Mouse (Mus musculus) embryonic facial prominence, embryonic 10.5 days (tissue): ENCODE measurements around the gene Fhad1. TPM values are rescaled to one million over a fixed set of nuclear protein-coding genes. Genes with fewer than 3 reads are reported as not detected.

Experiments used
- DNase-seq: peaks from one replicate; pipeline ENCODE4 v3.0.0-alpha.2; 2017; ENCODE audit warnings: low spot score
- H3K27ac ChIP-seq: fragments of 300-500 bp; sonication (generic); replicated peaks from 2 replicates; pipeline ENCODE4 v1.5.1; 2016; ENCODE audit warnings: mild to moderate bottlenecking
- H3K27me3 ChIP-seq: fragments of 300-500 bp; sonication (generic); replicated peaks from 2 replicates; pipeline ENCODE4 v1.6.1; 2016; ENCODE audit warnings: low read depth, mild to moderate bottlenecking; ENCODE audit not compliant: poor library complexity, severe bottlenecking
- H3K36me3 ChIP-seq: fragments of 300-500 bp; sonication (generic); replicated peaks from 2 replicates; pipeline ENCODE4 v1.6.1; 2016; ENCODE audit warnings: mild to moderate bottlenecking, moderate library complexity
- H3K4me1 ChIP-seq: fragments of 300-500 bp; sonication (generic); 2 replicates; pipeline ENCODE4 v1.6.1; 2016
- H3K4me3 ChIP-seq: fragments of 300-500 bp; sonication (generic); 2 replicates; pipeline ENCODE4 v1.5.1; 2016; ENCODE audit warnings: mild to moderate bottlenecking, moderate library complexity
- H3K9me3 ChIP-seq: fragments of 300-500 bp; sonication (generic); 2 replicates; pipeline ENCODE4 v1.6.1; 2016; ENCODE audit warnings: mild to moderate bottlenecking
- WGBS: fragments of 180-500 bp; shearing (Covaris S2); methylation state at CpG from one replicate; pipeline ENCODE4 v1.1.7; 2016; 5-methylcytosine and 5-hydroxymethylcytosine counted together
- polyA plus RNA-seq: library from polyadenylated mRNA; unstranded; fragments of >200 nt; fragmentation: Nextera tagmentation; extraction: Ambion mirVana; gene quantifications from 2 replicates; pipeline ENCODE4 v1.2.1, GENCODE M21; 2016

The Fhad1 gene
- polyA plus RNA-seq, 1 experiment from 2014 or later, result 0.50 TPM

GRCm38 (mm10) chr4:141993347-141994061 lies 21.4 kb downstream of the Fhad1 start:
- 75% methylated on average over 5 of the region's 5 CpGs for WGBS
- H3K36me3 ChIP-seq, result no peaks in the 10 kb centered on the region
- no peak overlapping the region for H3K4me3 ChIP-seq
- no peaks in the 10 kb centered on the region for H3K9me3 ChIP-seq
- no peak for DNase-seq
- H3K4me1 ChIP-seq, result peaks cover 18% of the 10 kb centered on the region
- no peak overlapping the region for H3K27ac ChIP-seq
- H3K27me3 ChIP-seq, result no peaks in the 10 kb centered on the region

GRCm38 (mm10) chr4:141992530-141993204 lies 22.2 kb downstream of the Fhad1 start:
- Histone ChIP-seq H3K9me3 (no peaks in the 10 kb centered on the region), H3K27me3 (no peaks in the 10 kb centered on the region), H3K36me3 (no peaks in the 10 kb centered on the region), H3K4me3 (no peak overlapping the region), H3K4me1 (peaks cover 13% of the 10 kb centered on the region; the same call in 1 of the 2 replicates), H3K27ac (no peak overlapping the region)
- DNase-seq, result no peak
- WGBS, result 86% methylated on average over 14 of the region's 14 CpGs

GRCm38 (mm10) chr4:141988178-141988577 lies 26.7 kb downstream of the Fhad1 start:
- no peak for DNase-seq
- Histone ChIP-seq H3K4me3 (no peak overlapping the region), H3K27ac (no peak overlapping the region), H3K36me3 (no peaks in the 10 kb centered on the region), H3K27me3 (no peaks in the 10 kb centered on the region), H3K4me1 (peaks cover 6% of the 10 kb centered on the region; the same call in 1 of the 2 replicates), H3K9me3 (no peaks in the 10 kb centered on the region)
- WGBS, result 94% methylated on average over 1 of the region's 1 CpGs

- Histone ChIP-seq H3K36me3 (no peaks in the 10 kb centered on the region), H3K27ac (no peak overlapping the region), H3K4me3 (no peak overlapping the region), H3K4me1 (no peaks in the 10 kb centered on the region), H3K9me3 (no peaks in the 10 kb centered on the region), H3K27me3 (no peaks in the 10 kb centered on the region)
- DNase-seq, result no peak
- 63% methylated on average over 3 of the region's 3 CpGs for WGBS
Measured at GRCm38 (mm10) chr4:141983689-141984088, 31.2 kb downstream of the Fhad1 start.

- Histone ChIP-seq H3K36me3 (no peaks in the 10 kb centered on the region), H3K4me1 (no peaks in the 10 kb centered on the region), H3K4me3 (no peak overlapping the region), H3K27me3 (no peaks in the 10 kb centered on the region), H3K27ac (no peak overlapping the region), H3K9me3 (no peaks in the 10 kb centered on the region)
- 79% methylated on average over 3 of the region's 3 CpGs for WGBS
- no peak for DNase-seq
Measured at GRCm38 (mm10) chr4:141981475-141981874, 33.4 kb downstream of the Fhad1 start.

- Histone ChIP-seq H3K36me3 (no peaks in the 10 kb centered on the region), H3K27ac (no peak overlapping the region), H3K4me1 (no peaks in the 10 kb centered on the region), H3K27me3 (no peaks in the 10 kb centered on the region), H3K4me3 (no peak overlapping the region), H3K9me3 (no peaks in the 10 kb centered on the region)
- WGBS, result 82% methylated on average over 11 of the region's 11 CpGs
- DNase-seq, result no peak
Measured at GRCm38 (mm10) chr4:141978582-141978981, 36.3 kb downstream of the Fhad1 start.

GRCm38 (mm10) chr4:141977346-141977745 lies 37.5 kb downstream of the Fhad1 start:
- Histone ChIP-seq H3K4me3 (no peak overlapping the region), H3K4me1 (no peaks in the 10 kb centered on the region), H3K27ac (no peak overlapping the region), H3K36me3 (no peaks in the 10 kb centered on the region), H3K9me3 (peaks cover 6% of the 10 kb centered on the region; the same call in 1 of the 2 replicates), H3K27me3 (no peaks in the 10 kb centered on the region)
- DNase-seq, result no peak
- 67% methylated on average over 9 of the region's 9 CpGs for WGBS

GRCm38 (mm10) chr4:141976163-141976562 lies 38.7 kb downstream of the Fhad1 start:
- Histone ChIP-seq H3K36me3 (no peaks in the 10 kb centered on the region), H3K27ac (no peak overlapping the region), H3K9me3 (peaks cover 16% of the 10 kb centered on the region; the same call in 1 of the 2 replicates), H3K4me3 (no peak overlapping the region), H3K4me1 (no peaks in the 10 kb centered on the region), H3K27me3 (no peaks in the 10 kb centered on the region)
- DNase-seq, result peak; percentile 75
- 53% methylated on average over 4 of the region's 4 CpGs for WGBS

GRCm38 (mm10) chr4:141964575-141964974 lies 50.3 kb downstream of the Fhad1 start:
- peaks cover 6% of the 10 kb centered on the region for H3K4me1 ChIP-seq
- H3K9me3 ChIP-seq, result peaks cover 8% of the 10 kb centered on the region; the same call in 1 of the 2 replicates
- H3K4me3 ChIP-seq, result no peak overlapping the region
- H3K27ac ChIP-seq, result no peak overlapping the region; the same call in 1 of the 2 replicates
- 0 out of 2 replicates have a peak, but pooled peaks cover 3% of the 10 kb centered on the region for H3K27me3 ChIP-seq
- DNase-seq, result no peak
- no peaks in the 10 kb centered on the region for H3K36me3 ChIP-seq
- WGBS, result 30% methylated on average over 6 of the region's 6 CpGs

- no peak for DNase-seq
- H3K36me3 ChIP-seq, result no peaks in the 10 kb centered on the region
- WGBS, result 89% methylated on average over 3 of the region's 3 CpGs
- H3K27ac ChIP-seq, result no peak overlapping the region
- no peak overlapping the region for H3K4me3 ChIP-seq
- peaks cover 8% of the 10 kb centered on the region; the same call in 1 of the 2 replicates for H3K9me3 ChIP-seq
- 0 out of 2 replicates have a peak, but pooled peaks cover 3% of the 10 kb centered on the region for H3K27me3 ChIP-seq
- peaks cover 6% of the 10 kb centered on the region for H3K4me1 ChIP-seq
Measured at GRCm38 (mm10) chr4:141963907-141964306, 51.0 kb downstream of the Fhad1 start.

GRCm38 (mm10) chr4:141962811-141963685 lies 51.8 kb downstream of the Fhad1 start:
- Histone ChIP-seq H3K4me3 (no peak overlapping the region), H3K27me3 (0 out of 2 replicates have a peak, but pooled peaks cover 3% of the 10 kb centered on the region), H3K27ac (no peak overlapping the region), H3K4me1 (peaks cover 15% of the 10 kb centered on the region), H3K9me3 (peaks cover 8% of the 10 kb centered on the region; the same call in 1 of the 2 replicates), H3K36me3 (no peaks in the 10 kb centered on the region)
- 11% methylated on average over 23 of the region's 23 CpGs for WGBS
- DNase-seq, result peak; percentile 85

- DNase-seq, result no peak
- Histone ChIP-seq H3K27me3 (0 out of 2 replicates have a peak, but pooled peaks cover 3% of the 10 kb centered on the region), H3K27ac (no peak overlapping the region), H3K9me3 (peaks cover 8% of the 10 kb centered on the region; the same call in 1 of the 2 replicates), H3K4me3 (no peak overlapping the region), H3K4me1 (peaks cover 30% of the 10 kb centered on the region), H3K36me3 (no peaks in the 10 kb centered on the region)
- WGBS, result 84% methylated on average over 8 of the region's 8 CpGs
Measured at GRCm38 (mm10) chr4:141960037-141960436, 54.8 kb downstream of the Fhad1 start.
